Mouse (Mus musculus) liver, embryonic 14.5 days (tissue): ENCODE measurements at regions not wholly inside any gene's neighbourhood (a gene's known extent, or its start where the extent isn't known, plus 50 kb on each side); places are given as distances from the start of the nearest gene placed in this dataset.

Experiments used
- ATAC-seq: fragments of 200-750 bp; cut with Nextera tagmentation; 2 replicates; pipeline ENCODE4 v1.8.0; 2017; ENCODE audit warnings: moderate number of reproducible peaks, mild to moderate bottlenecking, moderate library complexity; ENCODE audit not compliant: insufficient read depth
- DNase-seq, 3 experiments: peaks; one replicate each; pipeline ENCODE4 v3.0.0-alpha.2; 2012 to 2013; ENCODE audit warnings: low read depth in 3 of 3, low spot score in 3 of 3
- H3K27ac ChIP-seq: fragments of 300-500 bp; sonication (generic); 2 replicates; pipeline ENCODE4 v1.5.1; 2014; ENCODE audit warnings: moderate library complexity, mild to moderate bottlenecking, control low read depth, inconsistent platforms
- H3K27me3 ChIP-seq: fragments of 300-500 bp; sonication (generic); 2 replicates; pipeline ENCODE4 v1.6.1; 2014; ENCODE audit warnings: mild to moderate bottlenecking, low read length, moderate library complexity; ENCODE audit not compliant: control insufficient read depth, insufficient read depth
- H3K36me3 ChIP-seq: fragments of 300-500 bp; sonication (generic); replicated peaks from 2 replicates; pipeline ENCODE4 v1.6.1; 2014; ENCODE audit warnings: low read depth; ENCODE audit not compliant: control insufficient read depth, insufficient read depth
- H3K4me1 ChIP-seq, 2 experiments: fragments of 200-500 bp in 1 of 2; fragments of 300-500 bp in 1 of 2; sonication (generic) in 1 of 2; replicated peaks; 2 replicates each; pipeline ENCODE4 v1.6.1; 2012 to 2014; ENCODE audit warnings: antibody characterized with exemption in 1 of 2, inconsistent platforms in 1 of 2, low read length in 1 of 2; ENCODE audit not compliant: control insufficient read depth in 2 of 2, insufficient read depth in 2 of 2
- H3K4me2 ChIP-seq: fragments of 300-500 bp; sonication (generic); 2 replicates; pipeline ENCODE4 v1.6.1; 2014; ENCODE audit warnings: low read depth, mild to moderate bottlenecking, control low read depth, moderate library complexity
- H3K4me3 ChIP-seq, 2 experiments: fragments of 200-500 bp in 1 of 2; fragments of 300-500 bp in 1 of 2; sonication (generic) in 1 of 2; 2 replicates each; pipeline ENCODE4 v1.5.1; 2012 to 2014; ENCODE audit warnings: low read depth in 2 of 2, low read length in 2 of 2, mild to moderate bottlenecking in 2 of 2, control low read depth in 1 of 2, inconsistent platforms in 1 of 2, moderate library complexity in 1 of 2; ENCODE audit not compliant: insufficient read depth in 1 of 2
- H3K9ac ChIP-seq: fragments of 300-500 bp; sonication (generic); replicated peaks from 2 replicates; pipeline ENCODE4 v1.6.1; 2014; ENCODE audit warnings: mild to moderate bottlenecking, control low read depth, moderate library complexity
- H3K9me3 ChIP-seq: fragments of 300-500 bp; sonication (generic); 2 replicates; pipeline ENCODE4 v1.6.1; 2016; ENCODE audit warnings: low read length, mixed read lengths; ENCODE audit not compliant: control insufficient read depth
- CTCF ChIP-seq: IDR thresholded peaks from 2 replicates; pipeline ENCODE4 v1.5.1; 2016; ENCODE audit warnings: antibody characterized with exemption, low read depth, control low read depth
- EP300 ChIP-seq: IDR thresholded peaks from 2 replicates; pipeline ENCODE4 v1.6.1; 2016; ENCODE audit warnings: antibody characterized with exemption, low read depth
- WGBS: fragments of 180-500 bp; shearing (Covaris S2); extraction: QIAGEN DNeasy Blood & Tissue Kit; methylation state at CpG from one replicate; pipeline ENCODE4 v1.1.7; 2014; ENCODE audit not compliant: insufficient replicate concordance; 5-methylcytosine and 5-hydroxymethylcytosine counted together

GRCm38 (mm10) chr5:118365196-118365595 lies 120.2 kb downstream of the 2410131K14Rik start:
- Histone ChIP-seq H3K27ac (no peak overlapping the region), H3K4me1 (peaks cover 0 to 12% of the 10 kb centered on the region in 2 experiments; a peak in 2 of 4 replicates), H3K9ac (no peak overlapping the region), H3K9me3 (no peaks in the 10 kb centered on the region), H3K4me3 (no peak overlapping the region), H3K4me2 (no peak overlapping the region), H3K27me3 (peaks cover 8% of the 10 kb centered on the region), H3K36me3 (no peaks in the 10 kb centered on the region)
- 68% methylated on average over 7 of the region's 7 CpGs for WGBS
- TF ChIP-seq EP300, result no peak
- TF ChIP-seq CTCF, result no peak
- DNase-seq, result no peak
- ATAC-seq, result no peak

DNA sequence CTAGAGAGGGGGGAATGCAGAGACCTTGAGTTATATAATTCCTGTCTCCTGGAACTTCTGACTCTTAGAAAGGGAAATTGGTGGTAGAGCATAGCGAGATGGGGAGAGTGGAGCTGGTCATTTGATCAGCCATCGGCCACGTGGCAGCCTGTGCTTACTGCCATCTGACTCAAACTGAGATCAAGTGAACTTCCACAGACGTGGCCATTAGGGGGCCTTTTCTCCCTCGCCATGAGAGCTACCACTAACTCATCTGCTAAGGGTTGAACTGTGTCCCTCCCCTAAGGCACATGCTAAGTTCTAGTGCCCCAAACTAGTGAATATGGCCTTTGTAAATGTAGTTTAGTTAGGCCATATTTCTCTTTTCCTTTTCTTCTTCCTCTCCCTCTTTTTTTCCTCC lies 120.6 kb downstream of the 2410131K14Rik start:
- 49% methylated on average over 5 of the region's 5 CpGs for WGBS

GRCm38 (mm10) chr5:118367047-118367446 lies 122.0 kb downstream of the 2410131K14Rik start:
- Histone ChIP-seq H3K27me3 (no peaks in the 10 kb centered on the region), H3K4me3 (no peak overlapping the region), H3K36me3 (no peaks in the 10 kb centered on the region), H3K4me1 (peaks cover 0 to 5% of the 10 kb centered on the region in 2 experiments; a peak in 1 of 4 replicates), H3K27ac (no peak overlapping the region), H3K9ac (no peak overlapping the region), H3K9me3 (no peaks in the 10 kb centered on the region), H3K4me2 (no peak overlapping the region)
- DNase-seq (no peak), ATAC-seq (no peak)
- WGBS, result 75% methylated on average over 11 of the region's 11 CpGs
- TF ChIP-seq EP300, result no peak
- TF ChIP-seq CTCF, result no peak

More for the DNA sequence above, 120.6 kb downstream of the 2410131K14Rik start:
- Histone ChIP-seq H3K9me3 (no peaks in the 10 kb centered on the region), H3K9ac (no peak overlapping the region), H3K4me3 (no peak overlapping the region), H3K27me3 (peaks cover 3% of the 10 kb centered on the region), H3K27ac (no peak overlapping the region), H3K4me1 (peaks cover 0 to 11% of the 10 kb centered on the region in 2 experiments; a peak in 2 of 4 replicates), H3K4me2 (no peak overlapping the region), H3K36me3 (no peaks in the 10 kb centered on the region)
- no peak for TF ChIP-seq EP300
- no peak for TF ChIP-seq CTCF
- no peak for DNase-seq
- no peak for ATAC-seq

DNA sequence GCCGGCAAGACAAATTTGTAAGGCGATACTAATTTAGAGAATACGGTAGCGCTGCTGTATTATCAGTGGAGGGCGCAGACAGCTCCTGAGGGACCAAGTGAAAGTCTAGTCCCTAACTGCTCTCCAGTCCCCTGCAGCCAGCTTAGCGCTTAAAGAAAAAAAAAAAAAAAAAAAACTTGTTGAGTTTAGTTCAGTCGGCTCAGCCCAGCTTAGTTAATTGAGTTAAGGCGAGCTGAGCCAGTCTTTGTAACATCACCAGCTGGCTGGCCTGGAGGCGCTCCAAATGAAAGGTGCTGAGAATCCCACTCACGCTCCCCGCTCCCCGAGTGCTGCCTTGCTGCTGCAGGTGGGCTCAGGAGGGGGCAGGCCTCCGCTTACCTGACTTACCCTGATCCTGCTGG lies 128.6 kb downstream of the 2410131K14Rik start:
- TF ChIP-seq CTCF (no peak), EP300 (no peak)
- Histone ChIP-seq H3K4me1 (peaks cover 0 to 15% of the 10 kb centered on the region in 2 experiments; a peak in 2 of 4 replicates), H3K27ac (no peak overlapping the region), H3K9ac (no peak overlapping the region), H3K27me3 (no peaks in the 10 kb centered on the region), H3K36me3 (no peaks in the 10 kb centered on the region), H3K4me2 (peak overlapping the region; percentile 11), H3K9me3 (no peaks in the 10 kb centered on the region), H3K4me3 (no peak overlapping the region)
- ATAC-seq, result no peak
- DNase-seq, result no peak
- 29% methylated on average over 13 of the region's 13 CpGs for WGBS

DNA sequence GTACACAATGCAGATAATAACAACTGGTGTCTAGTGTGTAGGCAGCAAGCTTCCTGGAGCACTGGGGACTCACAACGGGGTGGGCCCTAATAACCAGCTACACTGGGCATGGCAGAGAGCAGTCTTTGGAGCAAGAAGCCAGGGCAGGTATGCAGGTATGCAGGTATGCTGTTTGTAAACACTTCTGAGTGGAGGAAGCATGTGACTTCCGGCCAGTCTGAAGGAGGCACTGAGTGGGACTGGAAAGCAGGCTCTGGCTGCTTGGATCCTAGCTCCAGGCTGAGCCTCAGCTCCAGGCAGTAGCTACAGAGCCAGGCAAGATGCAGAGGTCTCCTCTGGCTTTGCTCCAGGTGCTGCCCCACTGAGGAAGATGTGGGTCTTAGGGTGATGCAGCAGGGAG lies 129.9 kb downstream of the 2410131K14Rik start:
- TF ChIP-seq CTCF, result no peak
- TF ChIP-seq EP300, result no peak
- Histone ChIP-seq H3K9me3 (no peaks in the 10 kb centered on the region), H3K27ac (no peak overlapping the region), H3K9ac (no peak overlapping the region), H3K4me1 (peaks cover 0 to 15% of the 10 kb centered on the region in 2 experiments; a peak in 3 of 4 replicates), H3K4me2 (no peak overlapping the region), H3K4me3 (no peak overlapping the region), H3K27me3 (no peaks in the 10 kb centered on the region; the same call in 1 of the 2 replicates), H3K36me3 (no peaks in the 10 kb centered on the region)
- DNase-seq (no peak), ATAC-seq (no peak)
- 37% methylated on average over 2 of the region's 2 CpGs for WGBS
